Mouse (Mus musculus): ENCODE measurements around the gene Marf1.

The Marf1 gene

GRCm38 (mm10) chr16:14137976-14138561 lies 25.1 kb downstream of the Marf1 start:
- no peak for DNase-seq (ENCODE audit: low read depth)

- DNase-seq (ENCODE audit: low read depth) = peak; percentile 26
Observed at GRCm38 (mm10) chr16:14135014-14135413, 28.1 kb downstream of the Marf1 start.

- peak; percentile 93 for DNase-seq (ENCODE audit: low read depth)
Observed at GRCm38 (mm10) chr16:14131838-14132237, 31.3 kb downstream of the Marf1 start.

GRCm38 (mm10) chr16:14131376-14131775 lies 31.8 kb downstream of the Marf1 start:
- DNase-seq (ENCODE audit: low read depth) = peak; percentile 47

GRCm38 (mm10) chr16:14130796-14131195 lies 32.4 kb downstream of the Marf1 start:
- no peak for DNase-seq (ENCODE audit: low read depth)

GRCm38 (mm10) chr16:14128977-14129376 lies 34.2 kb downstream of the Marf1 start:
- DNase-seq (ENCODE audit: low read depth) = peak; percentile 85

GRCm38 (mm10) chr16:14125253-14125652 lies 37.9 kb downstream of the Marf1 start:
- DNase-seq (ENCODE audit: low read depth) = no peak

GRCm38 (mm10) chr16:14124709-14125108 lies 38.4 kb downstream of the Marf1 start:
- DNase-seq (ENCODE audit: low read depth) = no peak

GRCm38 (mm10) chr16:14123901-14124300 lies 39.2 kb downstream of the Marf1 start:
- DNase-seq (ENCODE audit: low read depth) = no peak

- DNase-seq (ENCODE audit: low read depth) = no peak
Observed at GRCm38 (mm10) chr16:14122586-14122985, 40.6 kb downstream of the Marf1 start.

- no peak for DNase-seq (ENCODE audit: low read depth)
Observed at GRCm38 (mm10) chr16:14121563-14121962, 41.6 kb downstream of the Marf1 start.

- no peak for DNase-seq (ENCODE audit: low read depth)
Observed at GRCm38 (mm10) chr16:14120941-14121340, 42.2 kb downstream of the Marf1 start.

GRCm38 (mm10) chr16:14117299-14117698 lies 45.9 kb downstream of the Marf1 start:
- no peak for DNase-seq (ENCODE audit: low read depth)

- DNase-seq (ENCODE audit: low read depth) = no peak
Observed at GRCm38 (mm10) chr16:14112742-14113141, 50.4 kb downstream of the Marf1 start.

GRCm38 (mm10) chr16:14112133-14112532 lies 51.0 kb downstream of the Marf1 start:
- peak; percentile 85 for DNase-seq (ENCODE audit: low read depth)

- DNase-seq (ENCODE audit: low read depth) = peak; percentile 87
Observed at GRCm38 (mm10) chr16:14110922-14111321, 52.2 kb downstream of the Marf1 start.

GRCm38 (mm10) chr16:14109651-14110230 lies 53.4 kb downstream of the Marf1 start:
- peak; percentile 44 for DNase-seq (ENCODE audit: low read depth)

GRCm38 (mm10) chr16:14105891-14106290 lies 57.3 kb downstream of the Marf1 start:
- DNase-seq (ENCODE audit: low read depth) = no peak

GRCm38 (mm10) chr16:14091771-14092170 lies 71.4 kb downstream of the Marf1 start:
- DNase-seq (ENCODE audit: low read depth) = no peak

GRCm38 (mm10) chr16:14089296-14089695 lies 73.9 kb downstream of the Marf1 start:
- no peak for DNase-seq (ENCODE audit: low read depth)

GRCm38 (mm10) chr16:14088249-14088648 lies 74.9 kb downstream of the Marf1 start:
- peak; percentile 86 for DNase-seq (ENCODE audit: low read depth)

GRCm38 (mm10) chr16:14082925-14083324 lies 80.2 kb downstream of the Marf1 start:
- no peak for DNase-seq (ENCODE audit: low read depth)

- no peak for DNase-seq (ENCODE audit: low read depth)
Observed at GRCm38 (mm10) chr16:14070471-14071169, 92.5 kb downstream of the Marf1 start.

All from 416B (cell line).